Mouse (Mus musculus) midbrain, embryonic 14.5 days (tissue): ENCODE measurements around the gene Unc45a. TPM values are rescaled to one million over a fixed set of nuclear protein-coding genes. Genes with fewer than 3 reads are reported as not detected.

Experiments used
- polyA plus RNA-seq: library from polyadenylated mRNA; unstranded; fragments of >200 nt; fragmentation: Nextera tagmentation; extraction: Ambion mirVana; gene quantifications from 2 replicates; pipeline ENCODE4 v1.2.1, GENCODE M21; 2014

Gene Unc45a
- polyA plus RNA-seq, 1 experiment from 2014 or later, result 43.7 TPM

Other genes with a start within 250 kb of the Unc45a start
- 203 and 232 TPM in 2 replicates for gene Idh2, start 225.6 kb downstream of the Unc45a start, polyA plus RNA-seq
- gene Sema4b, start 154.2 kb downstream of the Unc45a start, polyA plus RNA-seq, result 19.8 and 21.9 TPM in 2 replicates
- 24.2 and 26.7 TPM in 2 replicates for gene Cib1, start 108.2 kb downstream of the Unc45a start, polyA plus RNA-seq
- gene Gdpgp1, start 108.1 kb downstream of the Unc45a start, polyA plus RNA-seq, result 4.0 TPM in 2 replicates
- gene Ttll13, start 94.6 kb downstream of the Unc45a start, polyA plus RNA-seq, result 1.2 and 2.2 TPM in 2 replicates
- gene Ngrn, start 79.8 kb downstream of the Unc45a start, polyA plus RNA-seq, result 67.3 and 70.8 TPM in 2 replicates
- gene Vps33b, start 71.4 kb downstream of the Unc45a start, polyA plus RNA-seq, result 18.8 and 21.9 TPM in 2 replicates
- 25.4 and 47.7 TPM in 2 replicates for gene Prc1, start 46.6 kb downstream of the Unc45a start, polyA plus RNA-seq
- 14.6 and 16.5 TPM in 2 replicates for gene Rccd1, start 16.6 kb downstream of the Unc45a start, polyA plus RNA-seq
- 28.7 and 34.8 TPM in 2 replicates for gene Hddc3, start 2.1 kb upstream of the Unc45a start, polyA plus RNA-seq
- 18.1 and 19.5 TPM in 2 replicates for gene Man2a2, start 30.4 kb upstream of the Unc45a start, polyA plus RNA-seq
- 1.6 and 3.2 TPM in 2 replicates for gene Fes, start 46.9 kb upstream of the Unc45a start, polyA plus RNA-seq
- 4.6 and 4.9 TPM in 2 replicates for gene Furin, start 64.4 kb upstream of the Unc45a start, polyA plus RNA-seq
- gene Blm, start 194.1 kb upstream of the Unc45a start, polyA plus RNA-seq, result 7.5 and 12.9 TPM in 2 replicates